Mouse (Mus musculus): ENCODE measurements at regions not wholly inside any gene's neighbourhood (a gene's known extent, or its start where the extent isn't known, plus 50 kb on each side); places are given as distances from the start of the nearest gene placed in this dataset.

GRCm38 (mm10) chr2:50793616-50794015, 355.3 kb downstream of the Rnd3 start:
- Histone ChIP-seq H3K9me3 (no peaks in the 10 kb centered on the region), H3K27me3 (replicated peaks) (no peaks in the 10 kb centered on the region), H3K36me3 (no peaks in the 10 kb centered on the region), H3K27ac (no peak overlapping the region), H3K9ac (no peak overlapping the region), H3K4me1 (replicated peaks) (no peaks in the 10 kb centered on the region), H3K4me3 (replicated peaks) (no peak overlapping the region), H3K4me2 (replicated peaks) (no peak overlapping the region)
- no peak for ATAC-seq
- WGBS, result 87% methylated on average over 2 of the region's 2 CpGs

- Histone ChIP-seq H3K27ac (no peak overlapping the region), H3K27me3 (replicated peaks) (no peaks in the 10 kb centered on the region), H3K4me2 (replicated peaks) (no peak overlapping the region), H3K4me1 (replicated peaks) (no peaks in the 10 kb centered on the region), H3K9me3 (no peaks in the 10 kb centered on the region), H3K36me3 (no peaks in the 10 kb centered on the region), H3K4me3 (replicated peaks) (no peak overlapping the region), H3K9ac (no peak overlapping the region)
- ATAC-seq, result no peak
- 77% methylated on average over 1 of the region's 1 CpGs for WGBS
Measured at GRCm38 (mm10) chr2:50793067-50793466, 355.8 kb downstream of the Rnd3 start.

GRCm38 (mm10) chr2:50789051-50789651, 359.8 kb downstream of the Rnd3 start:
- no peak overlapping the region for H3K27ac ChIP-seq
- ATAC-seq, result no peak
- 59% methylated on average over 4 of the region's 4 CpGs for WGBS

GRCm38 (mm10) chr2:50772101-50772500, 376.8 kb downstream of the Rnd3 start:
- ATAC-seq, result no peak
- Histone ChIP-seq H3K4me2 (replicated peaks) (no peak overlapping the region), H3K4me3 (replicated peaks) (no peak overlapping the region), H3K27me3 (replicated peaks) (no peaks in the 10 kb centered on the region), H3K36me3 (no peaks in the 10 kb centered on the region), H3K9me3 (no peaks in the 10 kb centered on the region), H3K9ac (no peak overlapping the region), H3K4me1 (replicated peaks) (no peaks in the 10 kb centered on the region), H3K27ac (no peak overlapping the region)
- 67% methylated on average over 8 of the region's 8 CpGs for WGBS

More at GRCm38 (mm10) chr2:50789051-50789651, 359.8 kb downstream of the Rnd3 start:
- Histone ChIP-seq H3K9ac (no peak overlapping the region), H3K4me1 (replicated peaks) (no peaks in the 10 kb centered on the region), H3K4me2 (replicated peaks) (no peak overlapping the region), H3K9me3 (no peaks in the 10 kb centered on the region), H3K27me3 (replicated peaks) (no peaks in the 10 kb centered on the region), H3K4me3 (replicated peaks) (no peak overlapping the region), H3K36me3 (no peaks in the 10 kb centered on the region)

GRCm38 (mm10) chr2:50759016-50759415, 389.9 kb downstream of the Rnd3 start:
- Histone ChIP-seq H3K4me3 (replicated peaks) (no peak overlapping the region), H3K36me3 (no peaks in the 10 kb centered on the region), H3K9ac (no peak overlapping the region), H3K9me3 (no peaks in the 10 kb centered on the region), H3K27me3 (replicated peaks) (no peaks in the 10 kb centered on the region), H3K4me1 (replicated peaks) (no peaks in the 10 kb centered on the region), H3K4me2 (replicated peaks) (no peak overlapping the region), H3K27ac (no peak overlapping the region)
- no peak for ATAC-seq
- 88% methylated on average over 2 of the region's 2 CpGs for WGBS

- WGBS, result 61% methylated on average over 21 of the region's 21 CpGs
Measured at GRCm38 (mm10) chr2:50757837-50758541, 390.9 kb downstream of the Rnd3 start.

GRCm38 (mm10) chr2:50755616-50756450, 393.1 kb downstream of the Rnd3 start:
- WGBS, result 73% methylated on average over 9 of the region's 9 CpGs
- no peak overlapping the region for H3K4me2 ChIP-seq (replicated peaks)

More at GRCm38 (mm10) chr2:50757837-50758541, 390.9 kb downstream of the Rnd3 start:
- Histone ChIP-seq H3K9ac (no peak overlapping the region), H3K27ac (no peak overlapping the region), H3K4me2 (replicated peaks) (peak overlapping the region; percentile 14; the same call in 1 of the 2 replicates), H3K9me3 (no peaks in the 10 kb centered on the region), H3K27me3 (replicated peaks) (no peaks in the 10 kb centered on the region), H3K4me1 (replicated peaks) (no peaks in the 10 kb centered on the region), H3K36me3 (no peaks in the 10 kb centered on the region), H3K4me3 (replicated peaks) (no peak overlapping the region)
- peak; percentile 80 for ATAC-seq

GRCm38 (mm10) chr2:50755160-50755559, 393.8 kb downstream of the Rnd3 start:
- no peak overlapping the region for H3K4me2 ChIP-seq (replicated peaks)
- H3K4me1 ChIP-seq (replicated peaks), result no peaks in the 10 kb centered on the region
- H3K9ac ChIP-seq, result no peak overlapping the region
- H3K27me3 ChIP-seq (replicated peaks), result no peaks in the 10 kb centered on the region
- no peak for ATAC-seq
- no peak overlapping the region for H3K27ac ChIP-seq
- 82% methylated on average over 6 of the region's 6 CpGs for WGBS
- no peak overlapping the region for H3K4me3 ChIP-seq (replicated peaks)
- no peaks in the 10 kb centered on the region for H3K36me3 ChIP-seq
- H3K9me3 ChIP-seq, result no peaks in the 10 kb centered on the region

More at GRCm38 (mm10) chr2:50755616-50756450, 393.1 kb downstream of the Rnd3 start:
- Histone ChIP-seq H3K27ac (no peak overlapping the region), H3K36me3 (no peaks in the 10 kb centered on the region), H3K9me3 (no peaks in the 10 kb centered on the region), H3K4me3 (replicated peaks) (no peak overlapping the region), H3K27me3 (replicated peaks) (no peaks in the 10 kb centered on the region), H3K4me1 (replicated peaks) (no peaks in the 10 kb centered on the region), H3K9ac (no peak overlapping the region)
- ATAC-seq, result no peak

GRCm38 (mm10) chr2:50752408-50752807, 396.5 kb downstream of the Rnd3 start:
- Histone ChIP-seq H3K4me2 (replicated peaks) (no peak overlapping the region), H3K27ac (no peak overlapping the region), H3K9ac (no peak overlapping the region), H3K4me1 (replicated peaks) (no peaks in the 10 kb centered on the region), H3K4me3 (replicated peaks) (no peak overlapping the region), H3K27me3 (replicated peaks) (no peaks in the 10 kb centered on the region), H3K9me3 (no peaks in the 10 kb centered on the region), H3K36me3 (no peaks in the 10 kb centered on the region)
- 82% methylated on average over 9 of the region's 9 CpGs for WGBS
- no peak for ATAC-seq

- Histone ChIP-seq H3K27ac (no peak overlapping the region), H3K4me1 (replicated peaks) (no peaks in the 10 kb centered on the region), H3K9ac (no peak overlapping the region), H3K4me3 (replicated peaks) (no peak overlapping the region), H3K9me3 (no peaks in the 10 kb centered on the region), H3K36me3 (no peaks in the 10 kb centered on the region), H3K27me3 (replicated peaks) (no peaks in the 10 kb centered on the region), H3K4me2 (replicated peaks) (no peak overlapping the region)
- WGBS, result 62% methylated on average over 5 of the region's 5 CpGs
- ATAC-seq, result no peak
Measured at GRCm38 (mm10) chr2:50750799-50751198, 398.1 kb downstream of the Rnd3 start.

- Histone ChIP-seq H3K9ac (no peak overlapping the region), H3K4me3 (replicated peaks) (no peak overlapping the region), H3K4me1 (replicated peaks) (no peaks in the 10 kb centered on the region), H3K27ac (no peak overlapping the region), H3K36me3 (no peaks in the 10 kb centered on the region), H3K9me3 (no peaks in the 10 kb centered on the region), H3K4me2 (replicated peaks) (no peak overlapping the region), H3K27me3 (replicated peaks) (no peaks in the 10 kb centered on the region)
- ATAC-seq, result no peak
- WGBS, result 92% methylated on average over 13 of the region's 13 CpGs
Measured at GRCm38 (mm10) chr2:50744625-50745214, 404.2 kb downstream of the Rnd3 start.

GRCm38 (mm10) chr2:50743785-50744258, 405.1 kb downstream of the Rnd3 start:
- Histone ChIP-seq H3K9ac (no peak overlapping the region), H3K4me2 (replicated peaks) (no peak overlapping the region), H3K9me3 (no peaks in the 10 kb centered on the region), H3K27me3 (replicated peaks) (no peaks in the 10 kb centered on the region), H3K27ac (no peak overlapping the region), H3K36me3 (no peaks in the 10 kb centered on the region), H3K4me3 (replicated peaks) (no peak overlapping the region), H3K4me1 (replicated peaks) (no peaks in the 10 kb centered on the region)
- ATAC-seq, result no peak
- WGBS, result 94% methylated on average over 3 of the region's 3 CpGs
